Mouse (Mus musculus): Measurements from ENCODE around the gene Klk8. TPM values are rescaled to one million over a fixed set of nuclear protein-coding genes. Genes with fewer than 3 reads are reported as not detected.
A peak's percentile ranks its signal among the peaks of the same experiment; 100 is the strongest.

Gene Klk8
- polyA plus RNA-seq, 1 experiment, result 13.5 TPM

DNA sequence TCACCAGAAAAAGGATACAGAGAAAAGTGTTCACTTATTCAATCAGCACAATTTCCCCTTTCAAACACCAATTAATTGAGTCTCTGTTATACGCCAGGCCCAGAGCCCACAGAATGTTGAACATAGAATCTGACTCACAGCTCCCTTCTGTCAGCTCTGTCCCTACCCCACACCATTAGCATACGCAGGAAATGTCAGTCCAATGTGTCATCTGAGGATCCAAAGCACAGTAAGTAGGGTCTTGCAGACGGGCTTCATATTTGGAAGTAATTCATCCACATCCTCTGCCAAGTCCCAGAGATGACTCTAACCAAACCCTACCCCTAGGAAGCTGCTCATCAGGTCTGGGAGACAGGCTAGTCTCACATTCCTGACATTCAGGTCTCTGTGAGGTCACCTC is 9.3 kb upstream of the Klk8 start:
- Histone ChIP-seq H3K4me3 (ENCODE audit: extremely low read depth, insufficient read depth, insufficient read length) (no peak overlapping the region), H3K27me3 (ENCODE audit: control insufficient read depth, insufficient read depth, low read length) (no peaks in the 10 kb centered on the region), H3K27ac (ENCODE audit: insufficient read depth, low read length) (no peak overlapping the region), H3K36me3 (ENCODE audit: control insufficient read depth, insufficient read depth, low read length) (no peaks in the 10 kb centered on the region), H3K4me1 (ENCODE audit: control insufficient read depth, insufficient read depth, insufficient read length) (no peaks in the 10 kb centered on the region)
- TF ChIP-seq CTCF (IDR thresholded peaks at IDR 0.05; ENCODE audit: extremely low read depth, insufficient read depth, insufficient read length, insufficient replicate concordance) (no peak), POLR2A (IDR thresholded peaks at IDR 0.05; ENCODE audit: low read depth, low read length) (no peak)
- WGBS, result 77% methylated on average over 3 of the region's 3 CpGs
- DNase-seq (ENCODE audit: low read depth in 1 of 2, low spot score in 2 of 2), result no peak

DNA sequence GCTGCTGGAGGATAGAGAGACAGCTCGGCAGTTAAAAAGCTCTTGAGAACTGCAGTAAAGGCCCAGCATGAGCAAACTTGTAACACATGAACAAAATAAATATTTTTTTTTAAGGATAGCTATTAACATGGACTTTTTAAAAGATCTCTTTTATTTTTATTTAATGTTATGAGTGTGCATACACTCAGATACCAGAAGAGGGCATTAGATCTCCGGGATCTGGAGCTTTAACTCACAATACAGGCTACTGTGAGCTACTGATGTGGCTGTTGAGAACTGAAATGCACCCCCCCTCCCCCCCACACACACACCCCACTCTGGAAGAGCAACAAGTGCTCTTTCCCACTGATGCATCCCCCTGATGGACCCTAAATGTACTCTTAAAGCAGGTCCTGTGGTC is 8.1 kb upstream of the Klk8 start:
- 60% methylated on average over 2 of the region's 2 CpGs for WGBS
- no peak for TF ChIP-seq POLR2A (IDR thresholded peaks at IDR 0.05; ENCODE audit: low read depth, low read length)
- no peak for TF ChIP-seq CTCF (IDR thresholded peaks at IDR 0.05; ENCODE audit: extremely low read depth, insufficient read depth, insufficient read length, insufficient replicate concordance)
- H3K4me3 ChIP-seq (ENCODE audit: extremely low read depth, insufficient read depth, insufficient read length), result no peak overlapping the region
- H3K36me3 ChIP-seq (ENCODE audit: control insufficient read depth, insufficient read depth, low read length), result no peaks in the 10 kb centered on the region
- DNase-seq (ENCODE audit: low read depth in 1 of 2, low spot score in 2 of 2), result no peak
- no peaks in the 10 kb centered on the region for H3K4me1 ChIP-seq (ENCODE audit: control insufficient read depth, insufficient read depth, insufficient read length)
- no peak overlapping the region for H3K27ac ChIP-seq (ENCODE audit: insufficient read depth, low read length)
- no peaks in the 10 kb centered on the region for H3K27me3 ChIP-seq (ENCODE audit: control insufficient read depth, insufficient read depth, low read length)

DNA sequence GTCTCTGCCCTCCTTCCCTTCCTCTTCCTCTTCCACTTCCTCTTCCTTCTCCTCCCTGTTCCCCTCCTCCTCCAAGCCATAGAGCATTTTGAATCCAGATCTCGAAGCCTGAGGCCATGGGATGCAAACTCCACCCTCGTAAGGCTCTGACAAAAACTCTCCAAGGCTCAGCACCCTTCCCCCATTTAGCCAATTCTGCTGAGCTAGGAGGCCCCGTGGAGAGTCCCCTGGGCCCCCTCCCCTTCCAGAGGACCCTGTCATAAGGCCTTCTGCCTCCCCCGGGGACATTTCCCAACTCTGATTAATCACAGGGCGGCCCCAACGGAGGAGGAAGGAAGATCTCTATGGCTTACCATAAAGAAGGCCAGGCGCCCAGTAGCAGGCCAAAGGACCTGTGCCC is 5.8 kb upstream of the Klk8 start, which contains the start of gene Klk9:
Klk9 (plus strand) TSS at position 301 of the 400 bp plus-strand sequence.
- Histone ChIP-seq H3K4me1 (ENCODE audit: control insufficient read depth, insufficient read depth, insufficient read length) (no peaks in the 10 kb centered on the region), H3K27ac (ENCODE audit: insufficient read depth, low read length) (no peak within 1 kb of the TSS), H3K27me3 (ENCODE audit: control insufficient read depth, insufficient read depth, low read length) (no peaks in the 10 kb centered on the region), H3K36me3 (ENCODE audit: control insufficient read depth, insufficient read depth, low read length) (no peaks in the 10 kb centered on the region), H3K4me3 (ENCODE audit: extremely low read depth, insufficient read depth, insufficient read length) (no peak within 1 kb of the TSS)
- no peak for DNase-seq (ENCODE audit: low read depth in 1 of 2, low spot score in 2 of 2)
- TF ChIP-seq POLR2A (IDR thresholded peaks at IDR 0.05; ENCODE audit: low read depth, low read length), result no peak
- TF ChIP-seq CTCF (IDR thresholded peaks at IDR 0.05; ENCODE audit: extremely low read depth, insufficient read depth, insufficient read length, insufficient replicate concordance), result no peak
- 81% methylated on average over 7 of the region's 7 CpGs for WGBS

DNA sequence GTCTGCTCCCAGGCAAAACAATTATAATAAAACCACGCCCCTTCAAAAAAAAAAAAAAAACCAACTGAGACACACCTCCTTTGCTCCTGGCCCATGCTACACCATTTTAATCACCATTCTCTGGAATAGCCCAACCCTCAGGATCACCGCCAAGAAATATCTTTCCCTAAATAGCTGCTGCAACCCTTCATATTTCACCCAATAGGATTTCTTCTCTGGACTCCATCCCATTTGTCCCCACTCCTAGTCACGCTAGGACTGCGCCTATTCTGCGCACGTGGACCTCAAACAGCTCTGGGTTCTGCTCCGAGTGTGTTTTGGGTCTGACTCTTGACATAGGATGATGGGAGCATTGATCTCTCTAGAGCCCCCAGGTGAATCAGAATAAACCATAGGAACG is 1.0 kb upstream of the Klk8 start:
- DNase-seq (ENCODE audit: low read depth in 1 of 2, low spot score in 2 of 2), result no peak
- TF ChIP-seq CTCF (IDR thresholded peaks at IDR 0.05; ENCODE audit: extremely low read depth, insufficient read depth, insufficient read length, insufficient replicate concordance) (no peak), POLR2A (IDR thresholded peaks at IDR 0.05; ENCODE audit: low read depth, low read length) (no peak)
- no peak overlapping the region for H3K4me3 ChIP-seq (ENCODE audit: extremely low read depth, insufficient read depth, insufficient read length)
- H3K27me3 ChIP-seq (ENCODE audit: control insufficient read depth, insufficient read depth, low read length), result no peaks in the 10 kb centered on the region
- H3K27ac ChIP-seq (ENCODE audit: insufficient read depth, low read length), result no peak overlapping the region
- H3K4me1 ChIP-seq (ENCODE audit: control insufficient read depth, insufficient read depth, insufficient read length), result no peaks in the 10 kb centered on the region; the same call in 1 of the 2 replicates
- WGBS, result 41% methylated on average over 8 of the region's 8 CpGs
- H3K36me3 ChIP-seq (ENCODE audit: control insufficient read depth, insufficient read depth, low read length), result no peaks in the 10 kb centered on the region

DNA sequence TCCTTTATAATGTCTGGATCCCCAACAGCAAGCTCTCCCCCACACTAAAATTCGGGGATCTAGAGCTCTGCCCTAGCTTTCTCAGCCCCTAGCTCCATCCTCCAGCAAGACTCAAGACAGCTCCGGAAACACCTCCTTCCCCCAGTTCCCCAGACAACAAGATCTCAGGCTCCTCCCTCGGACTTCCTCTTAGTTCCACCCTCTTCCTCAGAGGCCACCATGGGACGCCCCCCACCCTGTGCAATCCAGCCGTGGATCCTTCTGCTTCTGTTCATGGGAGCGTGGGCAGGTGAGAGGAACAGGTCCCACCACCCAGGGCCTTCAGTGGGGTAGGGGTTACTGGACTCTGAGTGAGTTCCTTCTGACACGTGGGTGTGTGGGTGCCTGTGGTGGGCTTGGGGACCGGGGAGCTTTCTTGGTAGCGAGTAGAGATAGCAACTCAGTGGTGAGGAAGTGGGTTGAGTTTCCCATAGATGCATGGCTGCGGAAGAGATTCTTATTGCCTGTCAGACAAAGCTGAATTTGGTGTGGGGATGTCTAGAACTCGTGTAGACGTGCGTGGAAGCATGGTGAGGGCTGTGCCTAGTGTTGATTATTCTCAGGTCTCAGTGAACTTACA is 576 bp downstream of the Klk8 start:
- WGBS, result 8% methylated on average over 13 of the region's 13 CpGs
- no peak overlapping the region for H3K27ac ChIP-seq (ENCODE audit: insufficient read depth, low read length)
- DNase-seq (ENCODE audit: low read depth in 1 of 2, low spot score in 2 of 2), result no peak
- no peaks in the 10 kb centered on the region for H3K27me3 ChIP-seq (ENCODE audit: control insufficient read depth, insufficient read depth, low read length)
- no peak for TF ChIP-seq POLR2A (IDR thresholded peaks at IDR 0.05; ENCODE audit: low read depth, low read length)
- TF ChIP-seq CTCF (IDR thresholded peaks at IDR 0.05; ENCODE audit: extremely low read depth, insufficient read depth, insufficient read length, insufficient replicate concordance), result no peak
- H3K36me3 ChIP-seq (ENCODE audit: control insufficient read depth, insufficient read depth, low read length), result no peaks in the 10 kb centered on the region
- no peaks in the 10 kb centered on the region; the same call in 1 of the 2 replicates for H3K4me1 ChIP-seq (ENCODE audit: control insufficient read depth, insufficient read depth, insufficient read length)
- H3K4me3 ChIP-seq (ENCODE audit: extremely low read depth, insufficient read depth, insufficient read length), result peak overlapping the region; percentile 59; the same call in 1 of the 2 replicates

DNA sequence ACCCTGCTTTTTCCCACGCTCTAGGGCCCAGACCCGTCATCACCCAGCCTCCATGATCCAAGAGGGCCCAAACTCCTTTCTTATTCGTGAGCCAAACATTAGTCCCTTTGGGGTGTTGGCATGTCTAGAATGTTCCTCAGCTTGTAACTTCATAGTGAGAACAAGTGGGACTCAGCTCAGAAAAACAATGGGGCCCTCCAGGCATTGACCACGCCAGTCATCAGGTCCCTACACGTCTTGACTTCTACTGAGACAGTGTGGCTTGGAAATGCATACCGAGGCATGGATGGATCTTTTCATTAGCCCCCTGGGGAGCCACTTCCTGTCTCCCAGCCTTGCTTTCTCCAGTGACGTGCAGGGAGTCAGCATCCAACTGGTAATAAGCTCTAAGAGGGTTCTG is 2.5 kb downstream of the Klk8 start:
- DNase-seq (ENCODE audit: low read depth in 1 of 2, low spot score in 2 of 2), result no peak
- WGBS, result 79% methylated on average over 7 of the region's 7 CpGs
- Histone ChIP-seq H3K27ac (ENCODE audit: insufficient read depth, low read length) (no peak overlapping the region), H3K36me3 (ENCODE audit: control insufficient read depth, insufficient read depth, low read length) (no peaks in the 10 kb centered on the region), H3K4me3 (ENCODE audit: extremely low read depth, insufficient read depth, insufficient read length) (no peak overlapping the region), H3K4me1 (ENCODE audit: control insufficient read depth, insufficient read depth, insufficient read length) (no peaks in the 10 kb centered on the region; the same call in 1 of the 2 replicates), H3K27me3 (ENCODE audit: control insufficient read depth, insufficient read depth, low read length) (no peaks in the 10 kb centered on the region)
- no peak for TF ChIP-seq POLR2A (IDR thresholded peaks at IDR 0.05; ENCODE audit: low read depth, low read length)
- no peak for TF ChIP-seq CTCF (IDR thresholded peaks at IDR 0.05; ENCODE audit: extremely low read depth, insufficient read depth, insufficient read length, insufficient replicate concordance)

DNA sequence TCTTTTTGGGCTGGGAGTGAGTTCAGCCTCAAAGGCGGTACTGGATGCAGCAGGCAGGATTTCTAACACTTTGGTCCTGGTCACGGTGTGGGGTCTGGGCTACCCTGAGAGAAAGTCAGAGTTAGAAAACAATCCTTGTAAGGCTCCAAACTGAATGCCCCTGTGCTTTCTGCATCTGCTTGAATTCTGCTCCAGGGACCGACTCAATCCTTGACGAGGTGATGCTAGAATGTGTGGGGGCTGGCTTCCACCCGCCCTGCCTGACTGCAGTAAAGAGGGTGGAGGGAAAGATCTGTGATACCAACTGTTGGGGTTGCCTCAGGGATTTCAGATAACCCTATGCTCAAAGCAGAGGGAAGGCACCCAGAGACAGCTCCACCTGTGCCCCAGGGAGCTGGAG is 13.6 kb downstream of the Klk8 start, which contains the start of gene Klk7:
Klk7 (plus strand) TSS at position 301 of the 400 bp plus-strand sequence.
- 58% methylated on average over 5 of the region's 5 CpGs for WGBS
- no peaks in the 10 kb centered on the region for H3K27me3 ChIP-seq (ENCODE audit: control insufficient read depth, insufficient read depth, low read length)
- H3K4me3 ChIP-seq (ENCODE audit: extremely low read depth, insufficient read depth, insufficient read length), result no peak within 1 kb of the TSS
- no peaks in the 10 kb centered on the region for H3K36me3 ChIP-seq (ENCODE audit: control insufficient read depth, insufficient read depth, low read length)
- no peak for DNase-seq (ENCODE audit: low read depth in 1 of 2, low spot score in 2 of 2)
- TF ChIP-seq CTCF (IDR thresholded peaks at IDR 0.05; ENCODE audit: extremely low read depth, insufficient read depth, insufficient read length, insufficient replicate concordance), result no peak
- TF ChIP-seq POLR2A (IDR thresholded peaks at IDR 0.05; ENCODE audit: low read depth, low read length), result no peak
- no peaks in the 10 kb centered on the region for H3K4me1 ChIP-seq (ENCODE audit: control insufficient read depth, insufficient read depth, insufficient read length)
- H3K27ac ChIP-seq (ENCODE audit: insufficient read depth, low read length), result no peak within 1 kb of the TSS
